Mouse (Mus musculus) erythroblast, embryonic 14.5 days (primary cell): ENCODE measurements around the gene Usf1.

Experiments
- GATA1 ChIP-seq: IDR thresholded peaks from 2 replicates; pipeline ENCODE4 v1.6.1; 2012; ENCODE audit warnings: low read length, inconsistent platforms, mixed read lengths
- TAL1 ChIP-seq: IDR thresholded peaks from 3 replicates; pipeline ENCODE4 v1.6.1; 2012; ENCODE audit warnings: low read length, inconsistent platforms, mixed read lengths

GRCm38 (mm10) chr1:171446854-171447253 is 35.7 kb downstream of the Usf1 start:
- TF ChIP-seq GATA1 = no peak
- no peak for TF ChIP-seq TAL1
